Mouse (Mus musculus) layer of hippocampus, adult 9-11 months (tissue): Measurements from ENCODE around the gene Fzr1.

Source experiments
- DNase-seq: peaks from one replicate; pipeline ENCODE4 v3.0.0; 2022

Gene Fzr1

GRCm38 (mm10) chr10:81401205-81401520 lies 22.8 kb upstream of the Fzr1 start:
- peak; percentile 81 for DNase-seq

- DNase-seq, result no peak
These were observed 22.3 kb upstream of the Fzr1 start for GRCm38 (mm10) chr10:81400371-81401204.

- no peak for DNase-seq
These were observed 21.5 kb upstream of the Fzr1 start for GRCm38 (mm10) chr10:81399798-81400308.

GRCm38 (mm10) chr10:81399296-81399695 lies 21.0 kb upstream of the Fzr1 start:
- DNase-seq, result no peak

- DNase-seq, result no peak
These were observed 18.4 kb upstream of the Fzr1 start for GRCm38 (mm10) chr10:81396749-81397148.

DNA sequence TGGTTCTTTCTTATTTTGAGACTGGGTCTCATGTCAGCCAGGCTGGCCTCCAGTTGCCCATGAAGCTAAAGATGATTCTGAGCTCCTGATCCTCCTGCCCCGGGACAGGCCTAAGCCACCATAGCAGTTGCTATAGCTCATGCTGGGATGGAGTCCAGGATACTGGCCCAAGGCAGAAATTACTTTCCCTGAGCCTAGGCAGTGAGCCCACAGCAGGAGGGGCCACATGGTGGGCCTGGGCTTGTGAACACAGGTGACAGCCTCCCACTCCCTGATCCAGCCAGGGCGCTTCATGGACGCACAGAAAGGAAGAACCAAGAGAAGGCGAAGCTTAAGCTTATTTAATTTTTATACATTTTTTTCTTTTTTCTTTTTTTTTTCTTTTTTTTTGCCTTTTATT lies 17.5 kb upstream of the Fzr1 start:
- DNase-seq, result no peak

DNA sequence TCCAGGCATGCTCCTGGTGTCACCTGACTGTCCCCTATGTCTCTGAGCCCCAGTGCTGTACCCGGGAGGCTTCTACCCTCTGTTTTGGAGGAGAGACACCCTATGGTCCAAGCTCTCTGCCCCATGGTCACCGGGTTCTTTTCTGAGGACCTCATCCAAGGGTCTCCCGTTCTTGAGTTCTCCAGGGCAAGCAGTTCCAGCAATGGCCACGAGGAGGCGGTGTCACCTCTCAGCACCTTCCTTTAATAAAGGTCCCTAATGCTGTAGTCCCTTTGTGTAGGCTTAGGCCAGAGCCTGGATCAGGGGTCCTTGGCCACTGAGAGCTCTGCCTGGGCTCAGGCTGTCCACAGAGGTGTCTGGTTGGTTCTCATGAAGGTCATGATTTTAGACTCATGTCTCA lies 16.8 kb upstream of the Fzr1 start:
- DNase-seq, result no peak

DNA sequence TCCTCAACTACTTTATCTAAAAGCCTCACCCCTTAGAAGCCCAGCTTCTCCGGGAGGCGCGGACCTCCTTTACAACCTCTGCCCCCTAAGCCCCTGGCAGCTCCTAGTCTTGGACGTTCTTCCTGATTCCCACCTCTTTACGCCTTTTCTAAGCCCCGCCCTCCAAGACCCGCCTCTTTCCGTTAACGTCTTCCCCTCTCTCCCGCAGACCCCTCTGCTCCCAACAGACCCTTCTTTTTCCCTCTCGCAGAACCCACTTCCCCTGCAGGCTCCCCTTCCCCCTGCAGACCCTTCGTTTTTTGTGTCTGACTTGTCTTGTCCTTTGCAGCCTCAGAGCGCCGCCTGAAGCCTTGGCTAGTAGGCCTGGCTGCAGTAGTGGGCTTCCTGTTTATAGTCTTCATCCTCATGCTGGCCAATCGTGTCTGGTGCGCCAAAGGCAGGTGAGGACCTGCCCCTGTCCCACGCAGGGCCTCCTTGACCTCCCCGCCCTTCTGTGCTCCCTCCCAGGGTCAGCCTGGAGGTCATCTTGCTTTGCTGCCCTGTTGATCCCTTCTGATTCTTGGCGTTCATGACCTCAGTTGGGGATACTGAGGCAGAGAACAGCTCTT lies 15.2 kb upstream of the Fzr1 start:
- no peak for DNase-seq

GRCm38 (mm10) chr10:81392781-81393185 lies 14.5 kb upstream of the Fzr1 start, which contains the start of gene Smim24:
Gene Smim24 (plus strand): TSS chr10:81393051.
- DNase-seq, result no peak

DNA sequence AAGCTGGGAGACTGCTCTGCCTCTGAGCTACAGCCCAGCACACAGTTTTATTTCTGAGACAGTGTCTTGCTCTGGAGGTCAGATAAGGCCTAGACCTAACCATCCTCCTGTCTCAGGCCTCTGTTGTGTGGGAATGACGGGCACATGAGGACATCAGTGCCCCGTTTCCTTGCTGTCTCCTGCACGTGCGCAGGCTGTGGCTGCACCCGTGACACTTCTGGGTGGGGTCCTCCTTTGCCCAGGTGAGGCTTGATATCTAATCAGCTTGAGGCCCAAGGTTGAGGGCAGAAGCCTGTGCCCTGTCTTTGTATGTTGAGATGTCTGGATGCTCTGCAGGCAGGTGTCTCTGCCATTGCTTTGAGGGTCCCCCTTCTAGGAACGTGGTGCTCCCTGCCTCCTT lies 14.0 kb upstream of the Fzr1 start:
- no peak for DNase-seq

DNA sequence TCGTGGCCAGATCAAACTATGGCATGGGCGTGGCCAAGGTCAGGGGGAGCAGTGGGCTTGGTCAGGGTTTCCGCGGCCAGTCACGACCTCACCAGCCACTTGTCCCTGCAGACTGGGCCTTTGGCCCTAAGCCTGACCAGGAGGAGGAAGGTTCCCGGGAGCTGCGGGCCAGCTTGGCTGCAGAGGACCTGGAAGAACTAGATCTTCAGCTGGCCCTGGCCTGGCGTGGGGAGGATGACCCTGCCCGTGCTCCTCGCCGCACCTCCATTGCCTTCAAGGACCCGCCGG lies 12.3 kb upstream of the Fzr1 start:
- DNase-seq, result no peak

DNA sequence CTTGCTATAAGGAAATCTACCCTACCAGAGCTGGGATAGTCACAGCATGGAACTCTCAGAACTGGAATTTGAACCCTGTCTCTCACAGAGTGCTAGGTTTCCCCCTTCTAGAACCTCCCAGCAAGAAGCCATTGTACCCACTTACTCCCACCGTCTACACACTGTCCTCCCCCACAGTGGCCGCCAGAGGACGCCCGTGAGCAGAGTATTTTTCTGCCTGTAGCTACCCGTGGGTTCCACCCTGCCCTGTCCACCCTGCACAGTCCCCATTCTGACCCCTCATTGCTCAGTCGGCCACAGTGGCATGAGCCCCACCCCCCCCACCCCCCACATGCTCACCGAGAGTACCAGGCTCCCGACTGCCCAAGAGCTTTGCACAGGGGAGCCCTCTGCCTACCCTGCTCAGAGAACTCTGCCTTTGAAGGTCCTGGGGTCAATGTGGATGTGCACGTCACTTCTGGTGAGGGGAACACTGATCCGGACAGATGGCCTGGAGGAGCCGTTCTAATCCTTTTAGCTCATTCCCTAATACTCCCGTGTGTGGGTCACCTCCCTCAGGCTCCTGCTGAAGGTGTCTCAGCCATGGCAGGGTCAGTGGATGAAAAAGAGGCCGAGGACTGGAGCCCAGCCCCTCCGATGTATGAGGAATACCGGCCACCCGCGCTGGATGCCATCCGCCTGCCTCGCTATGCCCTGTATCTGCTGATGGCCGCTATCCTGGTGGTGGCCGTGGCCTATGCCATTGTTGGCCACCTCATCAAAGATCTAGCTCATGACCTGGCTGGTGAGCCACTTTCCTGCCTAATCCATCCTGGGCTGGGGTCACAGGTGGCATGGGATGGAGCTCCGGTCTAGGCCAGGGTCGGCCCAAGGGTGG lies 11.7 kb upstream of the Fzr1 start:
- DNase-seq, result no peak

GRCm38 (mm10) chr10:81389373-81389772 lies 11.1 kb upstream of the Fzr1 start:
- no peak for DNase-seq

DNA sequence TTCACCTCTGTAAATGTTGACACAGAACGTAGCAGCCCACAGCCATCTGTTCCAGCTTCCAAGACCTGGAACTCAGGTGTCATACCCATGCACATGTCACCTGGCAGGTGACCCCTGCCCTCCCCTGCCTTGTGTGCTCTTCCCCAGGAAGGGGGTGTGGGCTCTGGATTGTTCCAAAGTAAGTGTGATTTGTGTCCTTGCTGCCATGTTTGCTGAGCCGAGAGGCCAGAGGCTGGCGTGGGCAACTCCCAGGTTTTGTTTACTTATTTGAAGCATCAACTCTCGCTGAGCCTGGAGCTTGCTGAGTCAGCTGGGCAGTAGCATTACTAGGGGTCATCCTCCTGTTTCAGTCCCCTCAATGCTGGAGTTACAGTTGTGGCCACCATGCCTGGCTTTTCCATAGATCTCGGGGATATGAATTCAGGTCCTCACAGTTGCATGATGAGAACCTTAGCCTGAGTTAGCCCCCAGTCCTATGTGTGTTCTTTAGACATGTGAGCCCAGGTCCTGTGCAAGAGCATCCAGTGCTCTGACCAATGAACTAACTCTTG lies 10.3 kb upstream of the Fzr1 start, which contains the start of gene Gm48552:
Gene Gm48552 (plus strand): TSS at position 501 of the 551 bp plus-strand sequence.
- DNase-seq, result no peak

DNA sequence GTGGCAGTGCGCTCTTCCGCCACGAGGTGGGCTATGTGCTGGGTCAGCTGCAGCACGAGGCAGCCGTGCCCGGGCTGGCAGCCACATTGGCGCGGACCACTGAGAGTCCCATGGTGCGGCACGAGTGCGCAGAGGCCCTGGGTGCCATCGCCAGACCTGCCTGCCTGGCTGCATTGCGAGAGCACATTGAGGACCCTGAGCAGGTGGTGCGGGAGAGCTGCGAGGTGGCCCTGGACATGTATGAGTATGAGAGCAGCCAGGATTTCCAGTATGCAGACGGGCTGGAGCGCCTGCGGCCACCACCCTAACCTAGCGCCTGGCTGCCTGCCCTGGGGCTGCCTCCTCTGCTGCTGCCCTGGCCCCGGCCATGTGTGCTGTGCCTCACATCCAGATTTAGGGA lies 9.4 kb upstream of the Fzr1 start:
- DNase-seq, result no peak

DNA sequence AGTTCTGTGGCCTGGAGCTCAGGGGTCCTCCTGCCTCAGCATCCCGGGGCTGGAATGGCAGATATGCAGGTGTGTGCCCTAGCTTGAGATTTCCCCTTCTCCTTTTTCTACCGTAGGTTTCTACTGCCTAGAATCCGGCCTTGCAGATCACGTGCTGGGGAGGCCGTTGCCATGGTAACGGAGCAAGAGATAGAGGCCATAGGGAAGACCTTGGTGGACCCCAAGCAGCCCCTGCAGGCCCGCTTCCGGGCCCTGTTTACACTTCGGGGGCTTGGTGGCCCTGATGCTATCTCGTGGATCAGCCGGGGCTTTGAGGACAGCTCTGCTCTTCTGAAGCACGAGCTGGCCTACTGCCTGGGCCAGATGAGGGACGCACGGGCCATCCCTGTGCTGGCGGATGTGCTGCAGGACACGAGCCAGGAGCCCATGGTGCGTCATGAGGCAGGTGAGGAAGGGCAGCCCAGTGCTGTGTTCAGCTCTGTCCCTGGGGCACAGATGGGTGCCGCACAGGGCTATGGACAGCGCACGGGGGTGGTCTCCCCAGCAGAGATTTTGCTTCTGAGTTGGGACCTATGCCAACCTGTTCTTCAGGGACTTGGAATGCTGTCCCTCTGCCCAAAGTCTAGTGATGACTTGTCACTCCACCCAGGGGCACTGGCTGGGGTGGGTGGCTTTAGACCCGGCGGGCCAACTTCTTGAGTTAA lies 7.4 kb upstream of the Fzr1 start:
- no peak for DNase-seq

- no peak for DNase-seq
These were observed 6.3 kb upstream of the Fzr1 start for GRCm38 (mm10) chr10:81384605-81384982.

GRCm38 (mm10) chr10:81383802-81384604 lies 5.7 kb upstream of the Fzr1 start, which contains the start of the genes Dohh and Gm48551:
Gene Dohh (plus strand): TSS chr10:81384428.
Gene Gm48551 (plus strand): TSS chr10:81384466.
- DNase-seq, result peak; percentile 99

DNA sequence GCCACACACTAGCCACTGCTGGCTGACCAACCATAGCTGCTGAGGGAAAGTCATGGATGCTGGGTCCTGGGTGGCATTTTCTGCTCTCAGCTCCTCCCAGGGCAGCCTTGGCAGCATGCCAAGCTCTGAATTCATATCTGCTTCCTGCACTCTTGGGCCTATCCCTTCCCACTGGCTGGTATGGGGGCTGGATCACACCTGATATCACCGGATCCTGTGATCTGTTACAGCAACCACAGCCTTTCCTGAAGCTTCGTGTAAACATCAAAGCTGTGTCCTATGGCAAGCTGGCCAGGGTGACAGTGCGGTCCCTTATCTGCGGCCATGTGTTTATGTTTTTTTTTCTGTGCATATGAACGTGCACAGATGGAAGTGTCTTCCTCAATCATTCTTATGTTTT lies 3.7 kb upstream of the Fzr1 start:
- no peak for DNase-seq

DNA sequence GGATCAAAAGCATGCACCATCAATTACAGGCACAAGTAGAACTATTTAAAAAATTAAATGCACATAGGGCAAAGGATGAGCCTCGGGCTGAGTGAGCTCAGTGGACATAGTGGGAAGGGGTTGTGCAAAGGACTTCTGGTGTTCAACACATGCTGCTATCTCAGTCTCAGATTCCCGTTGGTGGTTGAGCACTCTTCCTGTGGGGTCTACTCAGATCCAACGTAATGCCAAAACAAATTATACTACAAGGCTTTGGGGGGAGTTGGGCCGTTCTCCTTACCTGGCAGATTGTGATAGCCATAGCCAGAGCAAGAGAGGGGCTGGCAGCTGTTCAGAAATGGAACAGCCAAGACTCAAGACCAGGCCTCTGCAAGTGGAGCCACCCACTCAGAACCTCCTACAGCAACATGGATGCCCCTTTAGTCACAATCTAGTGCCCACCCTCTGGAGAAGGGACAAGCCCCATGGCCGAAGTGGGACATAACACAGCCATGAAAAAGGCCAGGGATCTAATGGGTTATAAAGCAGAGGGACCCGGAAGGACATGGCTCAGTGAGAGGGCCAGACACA lies 1.6 kb upstream of the Fzr1 start:
- DNase-seq, result no peak

- no peak for DNase-seq
These were observed 852 bp upstream of the Fzr1 start for GRCm38 (mm10) chr10:81379183-81379553.
